Mouse (Mus musculus): Measurements from ENCODE around the gene Gm3139.
"Not testable (repeated sequence)": the region's sequence is repeated elsewhere in the genome, so short reads cannot be mapped to it uniquely, and the experiment has no call there.

Gm3139 gene

DNA sequence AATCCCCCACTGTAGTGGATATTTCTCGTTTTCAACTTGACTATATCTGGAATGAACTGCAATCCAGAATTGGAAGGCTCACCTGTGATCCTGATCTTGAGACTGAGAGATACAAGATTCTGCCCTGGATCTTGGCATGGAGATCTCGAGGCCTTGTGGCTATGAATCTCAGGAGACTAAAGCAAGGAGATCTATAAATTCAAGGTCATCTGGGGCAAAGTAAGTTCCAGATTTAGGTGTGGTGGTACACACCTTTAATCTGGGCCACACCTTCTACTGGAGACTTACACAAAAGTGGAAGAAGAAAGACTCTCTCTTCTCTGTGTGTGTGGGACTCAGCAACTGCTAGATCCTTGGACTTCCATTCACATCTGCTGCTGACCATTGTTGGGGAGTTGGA, at the start of gene Gm3139:
Gm3139 (plus strand) TSS at position 301 of the 400 bp plus-strand sequence.
- not testable (repeated sequence) for DNase-seq

Measured in thymus, postnatal 4 days (tissue).